Mouse (Mus musculus) lung, embryonic 16.5 days (tissue): ENCODE measurements around the gene B3gnt9. TPM values are rescaled to one million over a fixed set of nuclear protein-coding genes. Genes with fewer than 3 reads are reported as not detected.

Experiments used
- ATAC-seq: fragments of 200-750 bp; cut with Nextera tagmentation; 2 replicates; pipeline ENCODE4 v1.8.0; 2017; ENCODE audit warnings: low read depth, mild to moderate bottlenecking, moderate library complexity
- H3K27ac ChIP-seq: fragments of 300-500 bp; sonication (generic); 2 replicates; pipeline ENCODE4 v1.5.1; 2014; ENCODE audit warnings: mild to moderate bottlenecking, control low read depth, low read length
- H3K27me3 ChIP-seq: fragments of 300-500 bp; sonication (generic); 2 replicates; pipeline ENCODE4 v1.6.1; 2014; ENCODE audit warnings: low read depth, low read length, mixed read lengths; ENCODE audit not compliant: control insufficient read depth, insufficient read depth
- H3K36me3 ChIP-seq: fragments of 300-500 bp; sonication (generic); 2 replicates; pipeline ENCODE4 v1.6.1; 2014; ENCODE audit warnings: low read length; ENCODE audit not compliant: control insufficient read depth, insufficient read depth
- H3K4me1 ChIP-seq: fragments of 300-500 bp; sonication (generic); replicated peaks from 2 replicates; pipeline ENCODE4 v1.6.1; 2014; ENCODE audit warnings: low read length, mixed read lengths; ENCODE audit not compliant: control insufficient read depth, insufficient read depth
- H3K4me2 ChIP-seq: fragments of 300-500 bp; sonication (generic); 2 replicates; pipeline ENCODE4 v1.6.1; 2014; ENCODE audit warnings: low read depth, low read length, control low read depth
- H3K4me3 ChIP-seq: fragments of 300-500 bp; sonication (generic); 2 replicates; pipeline ENCODE4 v1.5.1; 2014; ENCODE audit warnings: mild to moderate bottlenecking, low read length, control low read depth
- H3K9ac ChIP-seq: fragments of 300-500 bp; sonication (generic); 2 replicates; pipeline ENCODE4 v1.6.1; 2014; ENCODE audit warnings: low read length, control low read depth
- H3K9me3 ChIP-seq: fragments of 300-500 bp; sonication (generic); 2 replicates; pipeline ENCODE4 v1.6.1; 2016; ENCODE audit warnings: low read length; ENCODE audit not compliant: control insufficient read depth
- WGBS: fragments of 180-500 bp; shearing (Covaris S2); extraction: QIAGEN DNeasy Blood & Tissue Kit; methylation state at CpG from one replicate; pipeline ENCODE4 v1.1.7; 2014; 5-methylcytosine and 5-hydroxymethylcytosine counted together
- polyA plus RNA-seq: library from polyadenylated mRNA; unstranded; fragments of >200 nt; fragmentation: Nextera tagmentation; extraction: Ambion mirVana; gene quantifications from 2 replicates; pipeline ENCODE4 v1.2.1, GENCODE M21; 2015

The B3gnt9 gene
- polyA plus RNA-seq, 1 experiment from 2014 or later: 22.3 TPM

GRCm38 (mm10) chr8:105264024-105264982 lies 9.3 kb upstream of the B3gnt9 start, which contains the start of the genes Tradd and Fbxl8:
TSS of gene Tradd (minus strand) at chr8:105264609.
TSS of gene Fbxl8 (plus strand) at chr8:105264648.
- H3K9ac ChIP-seq: peak within 1 kb of the TSS; percentile 80
- peaks cover 4% of the 10 kb centered on the region; the same call in 1 of the 2 replicates for H3K9me3 ChIP-seq
- peaks cover 39% of the 10 kb centered on the region for H3K4me1 ChIP-seq
- 1% methylated on average over 42 of the region's 54 CpGs for WGBS
- peaks cover 42% of the 10 kb centered on the region for H3K27me3 ChIP-seq
- peak within 1 kb of the TSS; percentile 83 for H3K4me3 ChIP-seq
- no peaks in the 10 kb centered on the region for H3K36me3 ChIP-seq
- peak; percentile 79 for ATAC-seq
- peak within 1 kb of the TSS; percentile 97 for H3K4me2 ChIP-seq
- H3K27ac ChIP-seq: 0 out of 2 replicates have a peak within 1 kb of the TSS, but pooled peaks have one; percentile 17

GRCm38 (mm10) chr8:105263244-105263912 lies 8.4 kb upstream of the B3gnt9 start:
- no peak for ATAC-seq
- Histone ChIP-seq H3K36me3 (no peaks in the 10 kb centered on the region), H3K27me3 (peaks cover 43% of the 10 kb centered on the region), H3K27ac (no peak overlapping the region), H3K4me3 (peak overlapping the region; percentile 83), H3K4me1 (peaks cover 38% of the 10 kb centered on the region), H3K4me2 (peak overlapping the region; percentile 97), H3K9me3 (peaks cover 4% of the 10 kb centered on the region; the same call in 1 of the 2 replicates), H3K9ac (no peak overlapping the region)
- WGBS: 39% methylated on average over 16 of the region's 16 CpGs

GRCm38 (mm10) chr8:105261326-105261980 lies 6.5 kb upstream of the B3gnt9 start:
- Histone ChIP-seq H3K4me3 (no peak overlapping the region), H3K9ac (no peak overlapping the region), H3K36me3 (no peaks in the 10 kb centered on the region), H3K9me3 (peaks cover 4% of the 10 kb centered on the region; the same call in 1 of the 2 replicates), H3K27ac (no peak overlapping the region), H3K27me3 (peaks cover 33% of the 10 kb centered on the region), H3K4me2 (no peak overlapping the region), H3K4me1 (peaks cover 33% of the 10 kb centered on the region)
- no peak for ATAC-seq
- WGBS: 85% methylated on average over 12 of the region's 12 CpGs

GRCm38 (mm10) chr8:105260371-105261099 lies 5.6 kb upstream of the B3gnt9 start:
- 57% methylated on average over 7 of the region's 7 CpGs for WGBS

GRCm38 (mm10) chr8:105259721-105260320 lies 4.9 kb upstream of the B3gnt9 start:
- Histone ChIP-seq H3K4me1 (peaks cover 33% of the 10 kb centered on the region), H3K36me3 (no peaks in the 10 kb centered on the region), H3K27ac (no peak overlapping the region), H3K4me2 (peak overlapping the region; percentile 87), H3K9me3 (peaks cover 4% of the 10 kb centered on the region; the same call in 1 of the 2 replicates), H3K27me3 (peaks cover 33% of the 10 kb centered on the region), H3K9ac (peak overlapping the region; percentile 43), H3K4me3 (peak overlapping the region; percentile 49)
- WGBS: 2% methylated on average over 30 of the region's 30 CpGs
- peak; percentile 39 for ATAC-seq

More at GRCm38 (mm10) chr8:105260371-105261099, 5.6 kb upstream of the B3gnt9 start:
- no peaks in the 10 kb centered on the region for H3K36me3 ChIP-seq
- ATAC-seq: no peak
- peaks cover 4% of the 10 kb centered on the region; the same call in 1 of the 2 replicates for H3K9me3 ChIP-seq
- H3K4me3 ChIP-seq: no peak overlapping the region
- peak overlapping the region; percentile 10; the same call in 1 of the 2 replicates for H3K27ac ChIP-seq
- no peak overlapping the region for H3K4me2 ChIP-seq
- H3K4me1 ChIP-seq: peaks cover 33% of the 10 kb centered on the region
- H3K9ac ChIP-seq: no peak overlapping the region
- peaks cover 33% of the 10 kb centered on the region for H3K27me3 ChIP-seq

- WGBS: 5% methylated on average over 55 of the region's 55 CpGs
- Histone ChIP-seq H3K9ac (peak overlapping the region; percentile 43), H3K4me1 (peaks cover 33% of the 10 kb centered on the region), H3K36me3 (no peaks in the 10 kb centered on the region), H3K27ac (no peak overlapping the region), H3K27me3 (peaks cover 33% of the 10 kb centered on the region), H3K9me3 (peaks cover 4% of the 10 kb centered on the region; the same call in 1 of the 2 replicates), H3K4me2 (peak overlapping the region; percentile 87), H3K4me3 (peak overlapping the region; percentile 49)
- ATAC-seq: no peak; the same call in 1 of the 2 replicates
Observed at GRCm38 (mm10) chr8:105258911-105259720, 4.2 kb upstream of the B3gnt9 start.

- ATAC-seq: no peak
- H3K4me2 ChIP-seq: no peak overlapping the region
- H3K27me3 ChIP-seq: peaks cover 33% of the 10 kb centered on the region
- 71% methylated on average over 7 of the region's 7 CpGs for WGBS
- H3K4me3 ChIP-seq: no peak overlapping the region
- H3K9me3 ChIP-seq: peaks cover 4% of the 10 kb centered on the region; the same call in 1 of the 2 replicates
- no peak overlapping the region for H3K27ac ChIP-seq
- peaks cover 32% of the 10 kb centered on the region for H3K4me1 ChIP-seq
- H3K9ac ChIP-seq: no peak overlapping the region
- peaks cover 9% of the 10 kb centered on the region for H3K36me3 ChIP-seq
Observed at GRCm38 (mm10) chr8:105257318-105258114, 2.6 kb upstream of the B3gnt9 start.
